Mouse (Mus musculus) E14TG2a.4 (cell line): ENCODE measurements at regions not wholly inside any gene's neighbourhood (a gene's known extent, or its start where the extent isn't known, plus 50 kb on each side); places are given as distances from the start of the nearest gene placed in this dataset.

Experiments
- H3K27me3 ChIP-seq: 2 replicates; pipeline ENCODE4 v1.6.1; 2014; ENCODE audit warnings: low read length, control low read depth; ENCODE audit not compliant: insufficient read depth
- H3K36me3 ChIP-seq: 2 replicates; pipeline ENCODE4 v1.6.1; 2014; ENCODE audit warnings: low read length, control low read depth; ENCODE audit not compliant: insufficient read depth
- H3K4me1 ChIP-seq: replicated peaks from 2 replicates; pipeline ENCODE4 v1.6.1; 2014; ENCODE audit warnings: low read depth, low read length, control low read depth
- H3K4me3 ChIP-seq: replicated peaks from 2 replicates; pipeline ENCODE4 v1.5.1; 2014; ENCODE audit warnings: mild to moderate bottlenecking, low read length
- H3K9me3 ChIP-seq: 2 replicates; pipeline ENCODE4 v1.6.1; 2014; ENCODE audit warnings: low read length, control low read depth
- CTCF ChIP-seq: conservative IDR thresholded peaks from 2 replicates; pipeline ENCODE4 v1.5.1; 2014; ENCODE audit warnings: low read length
- NANOG ChIP-seq: IDR thresholded peaks from 2 replicates; pipeline ENCODE4 v1.6.1; 2014; ENCODE audit warnings: borderline replicate concordance, low read length, mixed read lengths
- POU5F1 ChIP-seq: IDR thresholded peaks from 2 replicates; pipeline ENCODE4 v1.6.1; 2014; ENCODE audit warnings: low read length, borderline replicate concordance

DNA sequence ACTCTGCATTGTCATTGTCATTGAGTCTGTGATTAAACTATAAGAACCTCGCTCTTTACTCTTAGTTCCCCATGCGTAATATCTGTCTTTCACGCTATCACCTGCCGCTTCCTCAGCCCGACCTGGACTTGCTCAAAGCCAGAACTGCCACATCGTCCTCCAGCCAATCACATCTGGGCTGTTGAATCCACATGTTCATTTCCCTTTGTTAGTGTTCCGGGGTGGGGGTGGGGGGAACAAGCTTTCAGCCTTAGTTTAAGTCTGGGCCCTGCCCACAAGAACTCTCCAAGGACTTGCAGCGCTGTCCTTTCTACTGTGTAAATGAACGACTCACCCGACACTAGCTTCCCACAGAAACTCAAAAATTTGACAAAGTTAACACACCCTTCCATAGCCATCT is 2154.6 kb upstream of the Gm7489 start:
- Histone ChIP-seq H3K9me3 (no peaks in the 10 kb centered on the region), H3K4me1 (peaks cover 15% of the 10 kb centered on the region), H3K4me3 (no peak overlapping the region), H3K27me3 (0 out of 2 replicates have a peak, but pooled peaks cover 2% of the 10 kb centered on the region), H3K36me3 (no peaks in the 10 kb centered on the region)
- no peak for TF ChIP-seq POU5F1
- no peak for TF ChIP-seq CTCF
- TF ChIP-seq NANOG, result no peak

GRCm38 (mm10) chr15:51730805-51731412 is 2153.8 kb upstream of the Gm7489 start:
- no peak overlapping the region for H3K4me3 ChIP-seq
- H3K9me3 ChIP-seq, result no peaks in the 10 kb centered on the region
- no peaks in the 10 kb centered on the region for H3K36me3 ChIP-seq
- TF ChIP-seq CTCF (no peak), NANOG (no peak), POU5F1 (no peak)
- 0 out of 2 replicates have a peak, but pooled peaks cover 2% of the 10 kb centered on the region for H3K27me3 ChIP-seq
- peaks cover 15% of the 10 kb centered on the region for H3K4me1 ChIP-seq

GRCm38 (mm10) chr15:51734194-51734593 is 2150.5 kb upstream of the Gm7489 start:
- Histone ChIP-seq H3K36me3 (no peaks in the 10 kb centered on the region), H3K9me3 (no peaks in the 10 kb centered on the region), H3K27me3 (0 out of 2 replicates have a peak, but pooled peaks cover 2% of the 10 kb centered on the region), H3K4me1 (peaks cover 15% of the 10 kb centered on the region), H3K4me3 (no peak overlapping the region)
- no peak for TF ChIP-seq NANOG
- TF ChIP-seq POU5F1, result no peak
- TF ChIP-seq CTCF, result no peak
